Mouse (Mus musculus) forebrain, embryonic 12.5 days (tissue): ENCODE results near the gene Herc6. TPM values are rescaled to one million over a fixed set of nuclear protein-coding genes. Genes with fewer than 3 reads are reported as not detected.

Source experiments
- ATAC-seq: fragments of 200-750 bp; cut with Nextera tagmentation; 2 replicates; pipeline ENCODE4 v1.8.0; 2017; ENCODE audit warnings: moderate TSS enrichment; ENCODE audit not compliant: low FRiP score
- H3K27ac ChIP-seq: fragments of 300-500 bp; sonication (generic); 2 replicates; pipeline ENCODE4 v1.5.1; 2016; ENCODE audit warnings: mild to moderate bottlenecking
- H3K27me3 ChIP-seq: fragments of 300-500 bp; sonication (generic); 2 replicates; pipeline ENCODE4 v1.6.1; 2016; ENCODE audit warnings: mild to moderate bottlenecking
- H3K36me3 ChIP-seq: fragments of 300-500 bp; sonication (generic); replicated peaks from 2 replicates; pipeline ENCODE4 v1.6.1; 2016; ENCODE audit warnings: mild to moderate bottlenecking
- H3K4me1 ChIP-seq: fragments of 300-500 bp; sonication (generic); 2 replicates; pipeline ENCODE4 v1.6.1; 2016
- H3K4me2 ChIP-seq: fragments of 300-500 bp; sonication (generic); 2 replicates; pipeline ENCODE4 v1.6.1; 2016; ENCODE audit warnings: mild to moderate bottlenecking, moderate library complexity
- H3K4me3 ChIP-seq: fragments of 300-500 bp; sonication (generic); replicated peaks from 2 replicates; pipeline ENCODE4 v1.5.1; 2016; ENCODE audit warnings: mild to moderate bottlenecking
- H3K9ac ChIP-seq: fragments of 300-500 bp; sonication (generic); 2 replicates; pipeline ENCODE4 v1.6.1; 2016; ENCODE audit warnings: mild to moderate bottlenecking
- H3K9me3 ChIP-seq: fragments of 300-500 bp; sonication (generic); 2 replicates; pipeline ENCODE4 v1.6.1; 2016
- WGBS: fragments of 180-500 bp; shearing (Covaris S2); methylation state at CpG from one replicate; pipeline ENCODE4 v1.1.7; 2016; 5-methylcytosine and 5-hydroxymethylcytosine counted together
- polyA plus RNA-seq: library from polyadenylated mRNA; unstranded; fragments of >200 nt; fragmentation: Nextera tagmentation; extraction: Ambion mirVana; gene quantifications from 2 replicates; pipeline ENCODE4 v1.2.1, GENCODE M21; 2016

Gene Herc6
- polyA plus RNA-seq, 1 experiment from 2014 or later, result 2.5 TPM

GRCm38 (mm10) chr6:57702376-57702742, 121.6 kb downstream of the Herc6 start, which contains the start of gene Lancl2:
Gene Lancl2, plus strand, starts transcription at chr6:57702540.
- Histone ChIP-seq H3K9ac (peak within 1 kb of the TSS; percentile 84), H3K4me1 (peaks cover 21% of the 10 kb centered on the region), H3K27me3 (no peaks in the 10 kb centered on the region), H3K36me3 (no peaks in the 10 kb centered on the region), H3K4me3 (peak within 1 kb of the TSS; percentile 78), H3K9me3 (no peaks in the 10 kb centered on the region), H3K4me2 (peak within 1 kb of the TSS; percentile 64), H3K27ac (peak within 1 kb of the TSS; percentile 98)
- peak; percentile 47 for ATAC-seq
- 0% methylated on average over 10 of the region's 10 CpGs for WGBS

- H3K9me3 ChIP-seq, result no peaks in the 10 kb centered on the region
- H3K9ac ChIP-seq, result peak overlapping the region; percentile 84
- WGBS, result under 1% methylated on average over 59 of the region's 59 CpGs
- no peaks in the 10 kb centered on the region for H3K36me3 ChIP-seq
- H3K27ac ChIP-seq, result peak overlapping the region; percentile 98
- peak overlapping the region; percentile 64 for H3K4me2 ChIP-seq
- H3K4me1 ChIP-seq, result peaks cover 21% of the 10 kb centered on the region
- peak overlapping the region; percentile 78 for H3K4me3 ChIP-seq
- peak; percentile 99 for ATAC-seq
- no peaks in the 10 kb centered on the region for H3K27me3 ChIP-seq
These were observed 122.1 kb downstream of the Herc6 start for GRCm38 (mm10) chr6:57702743-57703499.

- Histone ChIP-seq H3K4me2 (peak overlapping the region; percentile 64), H3K4me1 (peaks cover 21% of the 10 kb centered on the region), H3K9me3 (no peaks in the 10 kb centered on the region), H3K9ac (peak overlapping the region; percentile 84), H3K36me3 (no peaks in the 10 kb centered on the region), H3K27me3 (no peaks in the 10 kb centered on the region), H3K27ac (peak overlapping the region; percentile 98), H3K4me3 (peak overlapping the region; percentile 78)
- WGBS, result 29% methylated on average over 2 of the region's 2 CpGs
- ATAC-seq, result peak; percentile 42
These were observed 122.9 kb downstream of the Herc6 start for GRCm38 (mm10) chr6:57703703-57704102.

- Histone ChIP-seq H3K36me3 (no peaks in the 10 kb centered on the region), H3K27me3 (no peaks in the 10 kb centered on the region), H3K9ac (no peak overlapping the region), H3K4me2 (no peak overlapping the region), H3K4me1 (peaks cover 13% of the 10 kb centered on the region), H3K9me3 (no peaks in the 10 kb centered on the region), H3K27ac (no peak overlapping the region), H3K4me3 (no peak overlapping the region)
- no peak for ATAC-seq
- WGBS, result 91% methylated on average over 1 of the region's 1 CpGs
These were observed 125.9 kb downstream of the Herc6 start for GRCm38 (mm10) chr6:57706721-57707120.

- Histone ChIP-seq H3K36me3 (no peaks in the 10 kb centered on the region), H3K9ac (no peak overlapping the region), H3K4me3 (no peak overlapping the region), H3K27me3 (no peaks in the 10 kb centered on the region), H3K4me1 (no peaks in the 10 kb centered on the region), H3K4me2 (no peak overlapping the region), H3K27ac (no peak overlapping the region), H3K9me3 (0 out of 2 replicates have a peak, but pooled peaks cover 4% of the 10 kb centered on the region)
- no peak for ATAC-seq
- WGBS, result 35% methylated on average over 1 of the region's 1 CpGs
These were observed 130.9 kb downstream of the Herc6 start for GRCm38 (mm10) chr6:57711726-57712125.

Other genes starting within 250 kb of the Herc6 start
- not detected in 2 replicates for gene Vmn1r17, start 217.3 kb upstream of the Herc6 start, polyA plus RNA-seq
- gene Vmn1r18, start 185.2 kb upstream of the Herc6 start, polyA plus RNA-seq, result not detected in 2 replicates
- gene Vmn1r19, start 177.2 kb upstream of the Herc6 start, polyA plus RNA-seq, result not detected in 2 replicates
- not detected in 2 replicates for gene Vmn1r20, start 152.1 kb upstream of the Herc6 start, polyA plus RNA-seq
- gene Ppm1k, start 45.5 kb upstream of the Herc6 start, polyA plus RNA-seq, result 6.9 TPM in 2 replicates
- 11.8 and 14.2 TPM in 2 replicates for gene Pyurf, start 111.1 kb downstream of the Herc6 start, polyA plus RNA-seq
- 59.9 and 60.5 TPM in 2 replicates for gene Lancl2, start 121.5 kb downstream of the Herc6 start, polyA plus RNA-seq
- gene Vopp1, start 244.2 kb downstream of the Herc6 start, polyA plus RNA-seq, result 93.9 and 98.8 TPM in 2 replicates